Mouse (Mus musculus) testis, adult 2 months (tissue): Measurements from ENCODE around the gene Large1.

ENCODE experiments used
- CTCF ChIP-seq: fragments of 200-500 bp; IDR thresholded peaks from 2 replicates; pipeline ENCODE4 v1.5.1; 2012; ENCODE audit warnings: low read depth, mild to moderate bottlenecking, inconsistent platforms, low read length, moderate library complexity; ENCODE audit not compliant: control insufficient read depth, insufficient read depth, insufficient replicate concordance
- POLR2A ChIP-seq: fragments of 200-500 bp; IDR thresholded peaks from 2 replicates; pipeline ENCODE4 v1.6.1; 2012; ENCODE audit warnings: low read depth, mild to moderate bottlenecking, inconsistent platforms, low read length, moderate library complexity; ENCODE audit not compliant: control insufficient read depth

DNA sequence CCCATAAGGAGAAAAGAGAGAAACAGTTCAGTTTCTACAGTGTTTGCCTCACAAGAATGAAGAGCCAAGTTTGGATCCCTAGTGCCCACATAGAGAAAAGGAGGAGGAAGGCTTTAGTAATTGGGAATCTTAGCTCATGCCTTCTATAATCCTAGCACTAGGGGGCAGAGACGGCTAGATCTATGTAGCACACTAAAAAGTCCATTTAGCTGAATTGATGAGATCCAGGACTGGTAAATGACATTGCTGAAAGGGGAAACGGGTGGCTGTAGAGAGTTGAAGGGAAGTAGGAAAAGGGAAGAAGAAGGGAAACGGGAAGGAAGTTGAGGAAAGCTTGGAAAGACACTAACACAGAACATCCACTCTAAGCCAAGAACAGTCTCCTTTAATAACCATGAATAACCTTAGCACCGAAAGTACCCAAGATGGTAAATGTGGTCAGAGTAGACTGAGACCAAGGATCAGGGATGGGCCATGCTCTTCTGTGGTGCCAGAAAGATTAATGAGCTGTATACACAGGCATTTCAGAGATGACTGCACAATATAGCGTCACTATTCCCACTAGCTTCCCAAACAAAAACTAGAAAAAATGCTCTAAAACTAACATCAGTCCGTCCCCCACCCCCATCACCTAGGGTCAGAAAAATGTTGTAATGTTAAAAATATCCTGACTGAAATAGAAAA is 119.8 kb downstream of the Large1 start:
- TF ChIP-seq CTCF, result no peak
- TF ChIP-seq POLR2A, result no peak
